Mouse (Mus musculus): ENCODE data around the gene Zdhhc1.

The Zdhhc1 gene

DNA sequence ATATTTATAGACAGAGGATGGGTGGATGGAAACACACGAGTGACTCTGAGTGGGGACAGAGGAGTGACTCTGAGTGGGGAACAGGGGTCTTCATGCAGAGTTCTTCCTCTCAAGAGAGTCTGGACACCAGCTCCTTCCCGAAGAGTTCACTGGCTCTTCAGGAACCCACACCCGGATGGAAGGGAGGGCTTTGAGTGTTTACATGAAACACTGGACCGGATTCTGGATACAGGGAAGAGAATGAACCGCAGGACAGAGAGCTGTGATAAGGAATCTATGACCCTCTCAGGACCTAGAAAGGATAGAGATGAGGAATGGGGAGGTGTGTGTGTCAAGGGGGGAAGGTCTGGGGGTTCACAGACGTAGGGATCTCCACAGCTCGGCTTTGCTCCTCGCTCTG is 20.6 kb upstream of the Zdhhc1 start:
- 61% methylated on average over 8 of the region's 8 CpGs for WGBS

GRCm38 (mm10) chr8:105516018-105516645 is 19.4 kb upstream of the Zdhhc1 start:
- WGBS = 17% methylated on average over 12 of the region's 12 CpGs

GRCm38 (mm10) chr8:105514656-105515055 is 18.0 kb upstream of the Zdhhc1 start:
- 68% methylated on average over 5 of the region's 5 CpGs for WGBS

- 94% methylated on average over 6 of the region's 6 CpGs for WGBS
Observed at GRCm38 (mm10) chr8:105514194-105514593, 17.5 kb upstream of the Zdhhc1 start.

- 75% methylated on average over 12 of the region's 12 CpGs for WGBS
Observed at GRCm38 (mm10) chr8:105509997-105510735, 13.5 kb upstream of the Zdhhc1 start.

DNA sequence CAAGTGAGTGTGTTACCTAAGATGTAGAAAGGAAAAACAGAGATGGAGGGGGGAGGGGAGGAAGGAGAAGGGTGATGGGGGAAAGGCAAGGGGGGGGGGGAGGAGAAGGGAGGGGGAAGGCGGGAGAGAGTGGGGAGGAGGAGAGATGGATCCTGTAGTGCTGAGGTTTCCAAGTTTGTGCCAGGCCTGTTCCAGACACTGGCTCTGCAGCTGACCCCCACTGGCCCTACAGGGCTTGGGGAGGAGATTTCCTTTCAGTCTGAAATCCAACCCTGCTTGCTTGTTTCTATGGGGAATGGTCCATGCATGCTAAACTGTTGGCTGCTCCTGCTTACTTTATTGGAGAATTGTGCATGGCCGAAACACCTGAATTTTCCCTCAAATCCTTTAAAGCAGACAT is 12.1 kb upstream of the Zdhhc1 start:
- 73% methylated on average over 2 of the region's 2 CpGs for WGBS

DNA sequence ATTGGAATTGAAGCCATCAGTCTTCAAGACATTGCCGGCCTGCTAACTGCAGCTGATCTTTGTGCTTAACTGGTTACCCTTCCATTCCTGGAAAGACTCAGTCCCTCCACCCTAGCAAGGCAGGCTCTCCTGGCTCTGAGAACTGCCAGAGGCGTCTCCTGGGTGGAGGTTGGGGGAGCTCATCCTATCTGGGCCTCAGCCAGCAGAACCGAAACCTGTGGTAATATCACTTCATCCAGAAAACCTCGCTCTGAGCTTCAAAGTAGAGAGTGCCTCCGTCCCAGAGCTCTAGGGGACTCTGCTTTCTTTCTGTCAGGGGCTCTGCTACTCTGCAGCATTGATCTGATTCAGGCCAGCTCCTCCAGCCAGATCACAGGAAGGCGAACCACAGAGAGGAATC is 10.3 kb upstream of the Zdhhc1 start:
- 89% methylated on average over 6 of the region's 6 CpGs for WGBS

DNA sequence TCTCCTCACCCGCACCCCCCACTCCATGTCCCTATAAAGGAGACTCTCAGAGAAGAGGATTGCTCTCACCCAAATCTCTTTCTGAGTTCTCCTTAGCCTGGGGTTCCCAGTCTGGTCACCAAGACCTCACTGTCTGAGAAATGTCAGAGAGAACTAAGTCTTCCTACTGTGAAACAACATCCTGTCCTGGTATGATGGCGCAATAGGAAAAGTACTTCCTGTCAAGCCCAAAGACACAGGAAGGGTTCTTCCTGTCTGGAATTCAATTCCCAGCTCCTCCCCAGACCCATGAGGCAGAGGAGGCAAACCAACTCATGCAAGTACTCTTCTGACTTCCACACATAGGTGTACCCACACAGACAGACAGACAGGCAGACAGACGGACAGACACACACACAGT is 7.9 kb upstream of the Zdhhc1 start:
- 81% methylated on average over 3 of the region's 3 CpGs for WGBS

- 71% methylated on average over 12 of the region's 12 CpGs for WGBS
Observed at GRCm38 (mm10) chr8:105499787-105500186, 3.1 kb upstream of the Zdhhc1 start.

GRCm38 (mm10) chr8:105495350-105496302 is 1.1 kb downstream of the Zdhhc1 start:
- 34% methylated on average over 17 of the region's 17 CpGs for WGBS

DNA sequence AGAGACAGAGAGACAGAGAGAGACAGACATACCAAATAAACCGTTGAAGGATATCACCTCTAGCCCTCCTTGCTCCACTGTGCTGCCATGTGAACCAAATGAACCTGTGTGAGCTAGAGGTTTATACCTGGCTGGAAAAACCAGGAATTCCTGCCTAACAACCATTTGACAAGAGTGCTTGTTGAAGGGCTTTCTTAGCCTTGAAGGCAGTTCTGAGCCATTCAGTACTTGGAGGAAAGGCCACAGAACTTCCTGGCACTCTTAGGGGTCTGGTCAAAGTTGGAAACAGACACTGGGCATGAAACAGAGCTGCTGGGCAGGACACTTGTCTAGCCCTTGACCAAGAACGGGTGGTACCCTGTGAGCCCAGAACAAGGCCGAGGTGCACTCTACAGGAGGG is 2.1 kb downstream of the Zdhhc1 start:
- 71% methylated on average over 3 of the region's 3 CpGs for WGBS

DNA sequence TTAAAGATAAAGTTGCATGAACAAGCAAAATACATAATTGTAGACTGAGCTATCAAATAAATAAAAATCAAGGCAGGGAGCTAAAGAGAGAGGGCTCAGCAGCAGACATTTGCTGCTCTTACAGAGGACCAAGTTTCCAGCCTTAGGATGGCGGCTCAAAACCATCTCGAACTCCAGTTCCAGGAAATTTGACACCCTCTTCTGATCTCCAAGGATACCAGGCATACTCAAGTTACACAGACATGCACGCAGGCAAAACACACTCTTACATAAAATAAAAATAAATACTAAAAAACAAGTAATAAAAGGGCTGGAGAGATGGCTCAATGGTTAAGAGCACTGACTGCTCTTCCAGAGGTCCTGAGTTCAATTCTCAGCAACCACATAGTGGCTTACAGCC is 3.2 kb downstream of the Zdhhc1 start:
- 56% methylated on average over 3 of the region's 3 CpGs for WGBS

DNA sequence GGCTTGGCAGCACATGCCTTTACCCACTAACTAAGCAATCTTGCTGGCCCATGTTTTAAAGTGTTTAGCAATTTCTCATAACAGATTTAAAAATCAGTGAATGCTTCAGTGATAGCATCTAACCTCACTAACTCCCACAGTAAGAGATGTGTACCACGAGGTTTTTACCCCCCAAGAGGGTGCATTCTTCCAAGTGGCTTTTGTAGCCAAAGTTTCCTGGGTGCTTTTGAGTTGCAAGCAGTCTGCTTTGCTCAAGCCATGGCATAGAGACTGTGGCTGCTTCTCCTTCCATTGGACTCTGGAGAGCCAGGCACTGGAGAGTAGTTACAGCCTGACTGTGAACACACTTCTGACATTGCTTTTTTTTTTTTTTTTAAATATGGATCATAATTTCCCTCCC is 7.4 kb downstream of the Zdhhc1 start:
- 61% methylated on average over 1 of the region's 1 CpGs for WGBS

DNA sequence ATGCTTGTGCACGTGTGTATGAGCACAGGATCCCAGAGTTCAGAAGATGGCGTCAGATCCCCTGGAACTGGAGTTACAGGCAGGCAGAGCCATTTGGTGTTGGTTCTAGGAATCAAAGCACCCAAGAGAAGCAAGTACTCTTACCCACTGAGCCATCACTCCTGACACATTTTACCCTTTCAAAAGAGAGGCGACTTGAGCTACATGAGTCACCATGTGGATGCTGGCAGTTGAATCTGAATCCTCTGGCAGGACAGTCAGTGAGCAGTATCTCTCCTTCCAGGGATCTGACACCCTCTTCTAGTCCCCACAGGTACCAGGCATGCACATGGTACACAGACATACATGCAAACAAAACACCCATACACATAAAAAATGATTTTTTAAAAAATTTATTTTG is 8.6 kb downstream of the Zdhhc1 start:
- 77% methylated on average over 3 of the region's 3 CpGs for WGBS

GRCm38 (mm10) chr8:105484392-105484791 is 12.3 kb downstream of the Zdhhc1 start:
- 72% methylated on average over 2 of the region's 2 CpGs for WGBS

- 64% methylated on average over 3 of the region's 3 CpGs for WGBS
Observed at GRCm38 (mm10) chr8:105484030-105484368, 12.7 kb downstream of the Zdhhc1 start.

GRCm38 (mm10) chr8:105483212-105484029 is 13.3 kb downstream of the Zdhhc1 start:
- 67% methylated on average over 14 of the region's 14 CpGs for WGBS

- WGBS = 93% methylated on average over 8 of the region's 8 CpGs
Observed at GRCm38 (mm10) chr8:105482123-105482522, 14.6 kb downstream of the Zdhhc1 start.

- 81% methylated on average over 6 of the region's 6 CpGs for WGBS
Observed at GRCm38 (mm10) chr8:105481453-105481852, 15.2 kb downstream of the Zdhhc1 start.

DNA sequence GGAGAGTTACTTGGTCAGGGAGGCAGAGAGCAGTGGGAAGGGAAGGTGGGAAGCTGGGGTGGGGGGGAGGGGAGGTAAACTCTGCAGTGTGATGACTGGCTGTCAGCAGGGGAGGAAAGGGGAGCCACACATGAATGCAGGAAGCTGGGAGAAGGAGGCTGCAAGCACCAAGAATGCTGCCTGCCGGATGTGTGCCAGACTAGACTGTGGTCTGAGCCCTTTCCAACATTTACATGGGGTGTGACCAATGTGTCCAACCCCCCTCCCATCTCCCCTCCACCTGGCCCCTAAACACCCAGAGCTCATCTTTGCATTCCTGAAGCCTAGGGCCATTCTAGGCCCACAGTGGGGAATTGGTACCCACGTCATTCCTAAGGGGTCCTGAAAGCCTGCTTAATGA is 15.7 kb downstream of the Zdhhc1 start:
- WGBS = 40% methylated on average over 2 of the region's 2 CpGs

GRCm38 (mm10) chr8:105477792-105478191 is 18.9 kb downstream of the Zdhhc1 start:
- 74% methylated on average over 3 of the region's 3 CpGs for WGBS

All from cerebral cortex, adult 2 months (tissue).